Mouse (Mus musculus) heart, postnatal 0 days (tissue): ENCODE measurements at regions not wholly inside any gene's neighbourhood (a gene's known extent, or its start where the extent isn't known, plus 50 kb on each side); places are given as distances from the start of the nearest gene placed in this dataset.

Source experiments
- ATAC-seq: fragments of 200-750 bp; cut with Nextera tagmentation; 2 replicates; pipeline ENCODE4 v1.8.0; 2017; ENCODE audit warnings: low read depth, moderate number of reproducible peaks, moderate library complexity; ENCODE audit not compliant: insufficient read depth
- DNase-seq: peaks from one replicate; pipeline ENCODE4 v3.0.0-alpha.2; 2016; ENCODE audit warnings: low spot score
- H3K27ac ChIP-seq: fragments of 300-500 bp; sonication (generic); 2 replicates; pipeline ENCODE4 v1.5.1; 2014; ENCODE audit warnings: low read depth, mild to moderate bottlenecking
- H3K27me3 ChIP-seq: fragments of 300-500 bp; sonication (generic); 2 replicates; pipeline ENCODE4 v1.6.1; 2014; ENCODE audit warnings: low read length, mixed read lengths; ENCODE audit not compliant: control insufficient read depth, insufficient read depth
- H3K36me3 ChIP-seq: fragments of 300-500 bp; sonication (generic); replicated peaks from 2 replicates; pipeline ENCODE4 v1.6.1; 2014; ENCODE audit warnings: low read length, mixed read lengths; ENCODE audit not compliant: control insufficient read depth, insufficient read depth
- H3K4me1 ChIP-seq: fragments of 300-500 bp; sonication (generic); 2 replicates; pipeline ENCODE4 v1.6.1; 2014; ENCODE audit warnings: antibody characterized with exemption; ENCODE audit not compliant: control insufficient read depth, insufficient read depth
- H3K4me2 ChIP-seq: fragments of 300-500 bp; sonication (generic); 2 replicates; pipeline ENCODE4 v1.6.1; 2014; ENCODE audit warnings: low read depth, mild to moderate bottlenecking, low read length, moderate library complexity
- H3K4me3 ChIP-seq: fragments of 300-500 bp; sonication (generic); 2 replicates; pipeline ENCODE4 v1.5.1; 2014; ENCODE audit warnings: low read depth, low read length
- H3K9ac ChIP-seq: fragments of 300-500 bp; sonication (generic); replicated peaks from 2 replicates; pipeline ENCODE4 v1.6.1; 2014; ENCODE audit warnings: low read depth, low read length, mixed read lengths
- H3K9me3 ChIP-seq: fragments of 300-500 bp; sonication (generic); replicated peaks from 2 replicates; pipeline ENCODE4 v1.6.1; 2016; ENCODE audit warnings: low read length; ENCODE audit not compliant: control insufficient read depth
- CTCF ChIP-seq: IDR thresholded peaks from 2 replicates; pipeline ENCODE4 v1.5.1; 2016; ENCODE audit warnings: antibody characterized with exemption, control low read depth, low read depth
- EP300 ChIP-seq: IDR thresholded peaks from 2 replicates; pipeline ENCODE4 v1.6.1; 2016; ENCODE audit warnings: antibody characterized with exemption, low read depth
- WGBS: fragments of 180-500 bp; shearing (Covaris S2); extraction: QIAGEN DNeasy Blood & Tissue Kit; methylation state at CpG from one replicate; pipeline ENCODE4 v1.1.7; 2014; 5-methylcytosine and 5-hydroxymethylcytosine counted together

- H3K4me3 ChIP-seq: peak overlapping the region; percentile 71
- H3K4me2 ChIP-seq: peak overlapping the region; percentile 83
- peaks cover 12% of the 10 kb centered on the region for H3K4me1 ChIP-seq
- H3K36me3 ChIP-seq: no peaks in the 10 kb centered on the region; the same call in 1 of the 2 replicates
- 0% methylated on average over 3 of the region's 3 CpGs for WGBS
- DNase-seq (peak; percentile 39), ATAC-seq (peak; percentile 49)
- H3K9ac ChIP-seq: peak overlapping the region; percentile 76
- TF ChIP-seq CTCF (no peak), EP300 (no peak)
- no peaks in the 10 kb centered on the region for H3K27me3 ChIP-seq
- peak overlapping the region; percentile 98 for H3K27ac ChIP-seq
- H3K9me3 ChIP-seq: no peaks in the 10 kb centered on the region
Observed at GRCm38 (mm10) chr1:137898891-137899290, 276.6 kb downstream of the Ptprc start.

GRCm38 (mm10) chr1:137898397-137898796 lies 277.1 kb downstream of the Ptprc start:
- under 1% methylated on average over 11 of the region's 11 CpGs for WGBS
- ATAC-seq: peak; percentile 97

GRCm38 (mm10) chr1:137881656-137882055 lies 293.9 kb downstream of the Ptprc start:
- ATAC-seq (no peak), DNase-seq (no peak)
- TF ChIP-seq EP300: no peak
- TF ChIP-seq CTCF: no peak

More at GRCm38 (mm10) chr1:137898397-137898796, 277.1 kb downstream of the Ptprc start:
- H3K4me3 ChIP-seq: peak overlapping the region; percentile 71
- H3K4me2 ChIP-seq: peak overlapping the region; percentile 83
- H3K27me3 ChIP-seq: no peaks in the 10 kb centered on the region
- H3K4me1 ChIP-seq: peaks cover 12% of the 10 kb centered on the region
- H3K9me3 ChIP-seq: no peaks in the 10 kb centered on the region
- H3K9ac ChIP-seq: peak overlapping the region; percentile 76
- peak overlapping the region; percentile 98 for H3K27ac ChIP-seq
- TF ChIP-seq CTCF: no peak
- TF ChIP-seq EP300: no peak
- H3K36me3 ChIP-seq: no peaks in the 10 kb centered on the region; the same call in 1 of the 2 replicates
- DNase-seq: peak; percentile 94

DNA sequence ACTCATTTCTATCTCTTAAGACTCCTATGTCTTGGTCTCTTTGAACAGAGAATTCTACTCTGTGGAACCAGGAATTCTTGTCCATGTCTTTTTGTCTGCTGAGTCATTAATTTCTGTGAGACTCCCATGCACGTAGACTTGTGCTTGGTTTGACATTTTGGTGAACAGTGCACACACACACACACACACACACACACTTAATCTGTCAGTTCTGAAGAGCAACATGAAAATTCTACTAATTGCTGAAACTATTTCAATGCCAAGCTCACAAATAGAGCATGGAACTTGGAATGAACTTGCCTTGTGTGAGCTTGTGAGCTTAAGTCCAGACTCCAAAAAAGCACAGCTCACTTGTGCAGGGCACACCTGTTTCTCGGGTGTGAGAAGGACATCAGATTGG lies 301.1 kb downstream of the Ptprc start:
- ATAC-seq (no peak), DNase-seq (no peak)
- Histone ChIP-seq H3K4me2 (no peak overlapping the region), H3K4me3 (no peak overlapping the region), H3K27me3 (no peaks in the 10 kb centered on the region), H3K9ac (no peak overlapping the region), H3K27ac (no peak overlapping the region), H3K4me1 (no peaks in the 10 kb centered on the region), H3K9me3 (no peaks in the 10 kb centered on the region), H3K36me3 (no peaks in the 10 kb centered on the region)
- WGBS: 69% methylated on average over 2 of the region's 2 CpGs
- no peak for TF ChIP-seq EP300
- TF ChIP-seq CTCF: no peak

More at GRCm38 (mm10) chr1:137881656-137882055, 293.9 kb downstream of the Ptprc start:
- no peak overlapping the region for H3K4me3 ChIP-seq
- no peak overlapping the region for H3K9ac ChIP-seq
- no peaks in the 10 kb centered on the region for H3K36me3 ChIP-seq
- H3K9me3 ChIP-seq: no peaks in the 10 kb centered on the region
- H3K27ac ChIP-seq: no peak overlapping the region
- H3K4me1 ChIP-seq: no peaks in the 10 kb centered on the region
- H3K4me2 ChIP-seq: no peak overlapping the region
- 41% methylated on average over 3 of the region's 3 CpGs for WGBS
- H3K27me3 ChIP-seq: no peaks in the 10 kb centered on the region

DNA sequence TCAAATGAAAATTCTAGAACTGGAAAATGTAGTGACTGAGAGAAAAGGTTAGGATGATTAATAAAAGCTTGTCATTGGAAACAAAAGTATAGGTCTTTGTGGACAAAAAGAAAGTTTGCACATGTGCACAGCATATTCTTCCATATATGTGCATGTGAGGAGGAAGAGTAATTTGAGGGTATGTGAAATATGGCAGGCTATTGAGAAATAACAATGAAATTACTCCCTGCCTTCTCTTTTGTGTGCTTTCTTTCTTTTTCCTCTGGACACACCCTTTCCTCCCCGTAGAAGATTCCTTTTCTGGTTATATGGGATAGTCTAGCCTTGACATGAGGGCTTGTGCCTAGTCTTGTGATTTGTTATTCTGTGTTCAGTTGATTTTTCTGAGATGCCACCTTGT lies 301.9 kb downstream of the Ptprc start:
- ATAC-seq (no peak), DNase-seq (no peak)
- no peak overlapping the region for H3K4me2 ChIP-seq
- H3K27me3 ChIP-seq: no peaks in the 10 kb centered on the region
- 47% methylated on average over 1 of the region's 1 CpGs for WGBS
- no peak for TF ChIP-seq CTCF
- no peak for TF ChIP-seq EP300
- no peaks in the 10 kb centered on the region for H3K9me3 ChIP-seq
- no peak overlapping the region for H3K4me3 ChIP-seq
- H3K27ac ChIP-seq: no peak overlapping the region
- no peak overlapping the region for H3K9ac ChIP-seq
- H3K36me3 ChIP-seq: no peaks in the 10 kb centered on the region
- H3K4me1 ChIP-seq: no peaks in the 10 kb centered on the region

DNA sequence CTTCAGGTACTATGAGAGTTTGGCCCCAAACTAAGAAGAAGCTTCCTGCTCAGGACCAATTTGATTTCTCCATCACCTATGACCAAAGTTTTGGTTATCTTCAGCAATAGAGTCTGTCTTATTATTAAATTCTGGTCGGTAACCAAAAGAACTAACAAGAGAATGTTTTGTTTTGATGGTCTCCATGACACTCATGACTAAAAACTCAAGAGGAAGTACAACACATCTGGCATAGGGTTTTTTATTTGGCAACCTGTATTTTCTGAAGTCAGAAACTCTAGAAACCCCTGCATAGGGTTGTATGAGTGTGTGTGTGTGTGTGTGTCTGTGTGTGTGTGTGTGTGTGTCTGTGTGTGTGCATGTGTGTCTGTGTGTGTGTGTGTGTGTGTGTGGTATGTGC lies 310.5 kb downstream of the Ptprc start:
- WGBS: 38% methylated on average over 1 of the region's 1 CpGs
- ATAC-seq (no peak), DNase-seq (no peak)
- no peak overlapping the region for H3K9ac ChIP-seq
- H3K4me2 ChIP-seq: no peak overlapping the region
- no peak overlapping the region for H3K27ac ChIP-seq
- H3K36me3 ChIP-seq: no peaks in the 10 kb centered on the region
- H3K4me1 ChIP-seq: no peaks in the 10 kb centered on the region
- TF ChIP-seq EP300 (no peak), CTCF (no peak)
- H3K9me3 ChIP-seq: no peaks in the 10 kb centered on the region
- H3K27me3 ChIP-seq: no peaks in the 10 kb centered on the region
- no peak overlapping the region for H3K4me3 ChIP-seq
